Mouse (Mus musculus) limb, embryonic 11.5 days (tissue): ENCODE measurements around the gene Tango2. TPM values are rescaled to one million over a fixed set of nuclear protein-coding genes. Genes with fewer than 3 reads are reported as not detected.

Source experiments
- ATAC-seq: fragments of 200-750 bp; cut with Nextera tagmentation; 2 replicates; pipeline ENCODE4 v1.8.0; 2017; ENCODE audit warnings: low read depth; ENCODE audit not compliant: insufficient number of reproducible peaks, low FRiP score, low TSS enrichment
- DNase-seq: peaks from one replicate; pipeline ENCODE4 v3.0.0-alpha.2; 2015; ENCODE audit warnings: low spot score
- H3K27ac ChIP-seq: fragments of 300-500 bp; sonication (generic); replicated peaks from 2 replicates; pipeline ENCODE4 v1.5.1; 2014; ENCODE audit warnings: low read depth, mild to moderate bottlenecking, low read length
- H3K27me3 ChIP-seq: fragments of 300-500 bp; sonication (generic); 2 replicates; pipeline ENCODE4 v1.6.1; 2014; ENCODE audit warnings: mild to moderate bottlenecking, low read length, mixed read lengths; ENCODE audit not compliant: control insufficient read depth, insufficient read depth
- H3K36me3 ChIP-seq: fragments of 300-500 bp; sonication (generic); 2 replicates; pipeline ENCODE4 v1.6.1; 2014; ENCODE audit warnings: mild to moderate bottlenecking, low read length, moderate library complexity, mixed read lengths; ENCODE audit not compliant: control insufficient read depth, insufficient read depth
- H3K4me1 ChIP-seq: fragments of 300-500 bp; sonication (generic); 2 replicates; pipeline ENCODE4 v1.6.1; 2014; ENCODE audit warnings: low read length, mixed read lengths; ENCODE audit not compliant: control insufficient read depth, insufficient read depth
- H3K4me2 ChIP-seq: fragments of 300-500 bp; sonication (generic); 2 replicates; pipeline ENCODE4 v1.6.1; 2014; ENCODE audit warnings: low read depth, mild to moderate bottlenecking, moderate library complexity; ENCODE audit not compliant: severe bottlenecking
- H3K4me3 ChIP-seq: fragments of 300-500 bp; sonication (generic); 2 replicates; pipeline ENCODE4 v1.5.1; 2014; ENCODE audit warnings: low read depth, low read length
- H3K9ac ChIP-seq: fragments of 300-500 bp; sonication (generic); 2 replicates; pipeline ENCODE4 v1.6.1; 2014; ENCODE audit warnings: mild to moderate bottlenecking, low read length
- H3K9me3 ChIP-seq: fragments of 300-500 bp; sonication (generic); 2 replicates; pipeline ENCODE4 v1.6.1; 2016; ENCODE audit warnings: low read length; ENCODE audit not compliant: control insufficient read depth
- WGBS: fragments of 180-500 bp; shearing (Covaris S2); extraction: QIAGEN DNeasy Blood & Tissue Kit; methylation state at CpG from one replicate; pipeline ENCODE4 v1.1.7; 2014; 5-methylcytosine and 5-hydroxymethylcytosine counted together
- polyA plus RNA-seq: library from polyadenylated mRNA; unstranded; fragments of >200 nt; fragmentation: Nextera tagmentation; extraction: Ambion mirVana; gene quantifications from 2 replicates; pipeline ENCODE4 v1.2.1, GENCODE M21; 2014

Tango2 gene
- polyA plus RNA-seq, 1 experiment from 2014 or later = 21.2 TPM

DNA sequence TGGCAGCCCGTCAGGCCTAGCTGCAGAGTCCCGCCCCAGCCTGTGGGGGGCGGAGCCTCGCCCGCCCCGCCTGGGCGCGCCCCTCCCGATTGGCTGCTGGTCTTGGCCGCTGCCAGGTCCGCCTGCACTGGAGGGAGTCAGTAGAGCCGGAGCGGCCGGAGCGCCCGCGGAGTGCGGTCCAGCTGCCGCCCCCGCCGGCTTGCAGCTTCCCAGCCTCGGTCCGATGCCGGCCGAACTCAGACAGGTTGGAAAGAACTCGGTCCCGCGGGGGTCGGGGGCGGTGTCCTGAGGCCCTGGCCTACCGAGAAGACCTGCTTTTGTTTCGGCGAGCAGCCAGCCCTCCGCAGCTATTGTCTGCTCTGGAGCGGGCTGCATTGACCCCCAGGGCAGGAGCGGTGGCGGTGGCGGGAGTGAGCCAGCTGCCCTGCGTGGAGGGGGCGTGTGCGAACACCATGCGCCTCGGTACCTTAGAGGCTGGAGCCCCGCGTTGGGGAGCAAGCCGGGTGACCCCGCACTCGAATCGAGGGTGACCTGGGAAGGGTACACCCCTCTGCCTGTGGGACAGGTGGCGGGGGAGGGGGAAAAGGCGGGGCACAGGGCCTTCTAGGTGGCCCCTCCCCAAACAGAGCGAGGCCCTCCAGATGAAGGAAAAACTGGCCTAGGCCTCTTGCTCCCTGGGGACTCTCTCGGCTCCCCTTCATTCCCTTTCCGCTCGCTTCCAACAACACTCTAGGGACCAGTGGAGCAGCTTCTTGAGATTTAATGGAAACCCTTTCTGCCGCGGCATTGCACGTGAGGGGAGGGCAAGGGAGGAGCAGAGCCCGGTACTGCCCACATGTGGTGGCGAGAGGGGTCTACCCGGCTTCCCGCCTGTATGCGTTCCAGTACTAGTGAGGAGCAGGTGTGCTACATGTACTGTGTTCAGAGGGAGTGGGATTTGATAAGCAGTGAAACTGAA, 44.8 kb upstream of the Tango2 start:
- no peaks in the 10 kb centered on the region for H3K9me3 ChIP-seq
- under 1% methylated on average over 62 of the region's 63 CpGs for whole genome bisulfite sequencing
- peak overlapping the region; percentile 68 for H3K27ac ChIP-seq
- ATAC-seq (peak; percentile 79), DNase-seq (peak; percentile 90)
- peaks cover 23% of the 10 kb centered on the region for H3K4me1 ChIP-seq
- H3K9ac ChIP-seq = peak overlapping the region; percentile 76
- no peaks in the 10 kb centered on the region for H3K27me3 ChIP-seq
- peak overlapping the region; percentile 70 for H3K4me2 ChIP-seq
- H3K36me3 ChIP-seq = peaks cover 5% of the 10 kb centered on the region
- peak overlapping the region; percentile 84 for H3K4me3 ChIP-seq

DNA sequence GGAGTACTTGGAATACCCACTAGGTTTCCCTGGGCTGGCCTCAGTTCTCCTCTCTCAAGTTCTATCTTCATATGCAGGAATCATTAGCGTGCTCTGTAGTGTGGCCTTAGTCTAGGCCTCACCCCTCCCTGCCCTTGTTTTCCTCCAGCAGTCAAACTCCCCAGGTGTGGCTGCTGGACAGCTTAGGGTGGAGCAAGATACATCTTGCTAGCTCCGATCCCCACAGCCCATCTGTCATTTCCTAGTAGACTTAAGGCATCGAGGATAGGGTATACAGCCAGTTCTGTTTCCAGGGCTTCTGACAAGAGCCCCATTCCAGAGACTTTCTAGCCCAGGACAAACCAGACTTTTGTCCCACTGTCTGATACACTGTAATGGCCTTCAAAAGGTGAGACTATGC, 43.8 kb upstream of the Tango2 start:
- Histone ChIP-seq H3K9ac (no peak overlapping the region), H3K27me3 (no peaks in the 10 kb centered on the region), H3K4me1 (peaks cover 30% of the 10 kb centered on the region), H3K4me3 (no peak overlapping the region), H3K27ac (no peak overlapping the region), H3K4me2 (no peak overlapping the region), H3K36me3 (no peaks in the 10 kb centered on the region), H3K9me3 (no peaks in the 10 kb centered on the region)
- DNase-seq = no peak
- 88% methylated on average over 3 of the region's 3 CpGs for WGBS
- no peak for ATAC-seq

DNA sequence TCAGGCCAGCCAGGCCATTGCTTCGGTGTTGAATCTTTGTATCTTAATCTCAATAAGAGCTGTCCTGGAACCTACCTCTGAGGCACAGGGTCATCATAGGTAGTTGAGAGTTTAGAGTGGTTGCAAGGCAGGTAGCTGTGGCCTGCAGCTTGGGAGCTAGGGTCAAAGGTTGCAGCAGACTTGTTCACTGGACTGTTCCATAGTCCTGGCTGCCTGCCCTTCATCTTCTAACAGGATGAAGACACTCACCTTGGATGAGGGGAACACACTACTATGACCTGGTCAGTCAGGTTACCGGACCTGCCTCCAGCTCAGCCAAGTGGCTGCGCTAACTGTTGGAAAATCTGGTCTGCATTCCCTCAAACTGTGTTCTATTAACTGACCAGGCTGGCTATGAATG, 43.2 kb upstream of the Tango2 start:
- no peaks in the 10 kb centered on the region for H3K9me3 ChIP-seq
- ATAC-seq (no peak), DNase-seq (no peak)
- 99% methylated on average over 3 of the region's 3 CpGs for WGBS
- H3K4me2 ChIP-seq = no peak overlapping the region
- H3K4me1 ChIP-seq = peaks cover 29% of the 10 kb centered on the region
- H3K27me3 ChIP-seq = no peaks in the 10 kb centered on the region
- H3K9ac ChIP-seq = no peak overlapping the region
- H3K27ac ChIP-seq = no peak overlapping the region
- no peak overlapping the region for H3K4me3 ChIP-seq
- H3K36me3 ChIP-seq = no peaks in the 10 kb centered on the region

DNA sequence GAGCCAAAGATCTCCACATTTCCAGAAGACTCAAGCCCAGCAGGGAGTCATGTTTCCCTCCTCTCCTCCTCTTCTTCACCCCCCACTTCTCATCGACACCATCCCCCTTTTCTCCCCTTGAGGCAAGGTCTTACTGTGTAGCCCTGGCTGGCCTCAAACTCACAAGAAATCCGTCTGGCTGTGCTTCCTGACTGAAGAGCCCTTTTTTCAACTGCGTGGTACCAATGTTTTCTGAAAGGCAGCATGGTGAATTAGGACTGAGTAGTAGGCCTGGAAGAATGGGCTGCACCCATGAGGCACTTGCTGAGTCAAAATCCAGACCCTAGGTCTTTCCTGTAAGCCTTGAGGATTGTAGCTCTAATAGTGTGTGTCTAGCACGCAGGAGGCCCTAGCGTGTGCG, 42.5 kb upstream of the Tango2 start:
- WGBS = 76% methylated on average over 6 of the region's 6 CpGs
- H3K4me1 ChIP-seq = peaks cover 27% of the 10 kb centered on the region
- no peaks in the 10 kb centered on the region for H3K36me3 ChIP-seq
- H3K9me3 ChIP-seq = no peaks in the 10 kb centered on the region
- no peak overlapping the region for H3K4me2 ChIP-seq
- H3K27me3 ChIP-seq = no peaks in the 10 kb centered on the region
- H3K27ac ChIP-seq = no peak overlapping the region
- no peak overlapping the region for H3K9ac ChIP-seq
- no peak overlapping the region for H3K4me3 ChIP-seq
- DNase-seq (no peak), ATAC-seq (no peak)

DNA sequence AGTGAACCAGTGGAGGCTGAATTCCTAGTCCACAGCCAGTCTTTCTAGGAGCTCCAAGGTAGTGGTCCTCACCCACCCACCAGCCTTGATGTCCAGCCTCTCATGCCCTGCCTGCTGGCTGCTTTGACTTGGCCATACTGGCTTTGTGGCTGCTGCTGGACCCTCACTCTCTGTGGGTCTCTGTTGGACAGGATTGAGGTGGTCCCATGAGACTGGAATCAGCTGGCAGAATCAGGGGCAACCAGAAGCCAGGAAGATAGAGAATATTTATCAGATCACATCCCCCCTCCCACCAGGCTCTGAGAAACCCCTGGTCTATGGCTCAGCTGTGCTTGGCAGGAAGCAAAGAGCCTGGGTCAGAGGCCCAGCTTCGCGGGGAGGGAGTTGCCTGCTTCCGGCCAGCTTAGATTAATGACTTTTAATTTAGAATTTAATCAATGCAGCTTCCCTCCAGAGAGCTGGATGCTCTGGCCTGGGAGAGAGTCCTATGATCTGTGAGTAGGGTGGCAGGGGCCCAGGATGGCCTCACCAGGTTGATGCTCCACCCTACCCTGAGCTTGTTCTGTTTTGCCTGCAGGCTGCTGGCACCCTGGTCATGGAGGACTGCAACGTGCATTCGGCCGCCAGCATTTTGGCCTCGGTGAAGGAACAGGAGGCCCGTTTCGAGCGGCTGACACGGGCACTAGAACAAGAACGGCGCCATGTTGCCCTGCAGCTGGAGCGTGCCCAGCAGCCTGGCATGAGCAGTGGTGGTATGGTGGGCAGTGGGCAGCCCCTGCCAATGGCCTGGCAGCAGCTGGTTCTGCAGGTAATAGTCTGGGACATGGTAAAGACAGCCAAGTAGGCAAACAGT, 40.9 kb upstream of the Tango2 start:
- H3K9me3 ChIP-seq = no peaks in the 10 kb centered on the region
- no peaks in the 10 kb centered on the region for H3K27me3 ChIP-seq
- no peak overlapping the region for H3K4me3 ChIP-seq
- H3K9ac ChIP-seq = no peak overlapping the region
- H3K27ac ChIP-seq = no peak overlapping the region
- no peak overlapping the region for H3K4me2 ChIP-seq
- H3K36me3 ChIP-seq = no peaks in the 10 kb centered on the region
- H3K4me1 ChIP-seq = peaks cover 27% of the 10 kb centered on the region
- DNase-seq = no peak
- 83% methylated on average over 14 of the region's 14 CpGs for WGBS
- no peak for ATAC-seq

DNA sequence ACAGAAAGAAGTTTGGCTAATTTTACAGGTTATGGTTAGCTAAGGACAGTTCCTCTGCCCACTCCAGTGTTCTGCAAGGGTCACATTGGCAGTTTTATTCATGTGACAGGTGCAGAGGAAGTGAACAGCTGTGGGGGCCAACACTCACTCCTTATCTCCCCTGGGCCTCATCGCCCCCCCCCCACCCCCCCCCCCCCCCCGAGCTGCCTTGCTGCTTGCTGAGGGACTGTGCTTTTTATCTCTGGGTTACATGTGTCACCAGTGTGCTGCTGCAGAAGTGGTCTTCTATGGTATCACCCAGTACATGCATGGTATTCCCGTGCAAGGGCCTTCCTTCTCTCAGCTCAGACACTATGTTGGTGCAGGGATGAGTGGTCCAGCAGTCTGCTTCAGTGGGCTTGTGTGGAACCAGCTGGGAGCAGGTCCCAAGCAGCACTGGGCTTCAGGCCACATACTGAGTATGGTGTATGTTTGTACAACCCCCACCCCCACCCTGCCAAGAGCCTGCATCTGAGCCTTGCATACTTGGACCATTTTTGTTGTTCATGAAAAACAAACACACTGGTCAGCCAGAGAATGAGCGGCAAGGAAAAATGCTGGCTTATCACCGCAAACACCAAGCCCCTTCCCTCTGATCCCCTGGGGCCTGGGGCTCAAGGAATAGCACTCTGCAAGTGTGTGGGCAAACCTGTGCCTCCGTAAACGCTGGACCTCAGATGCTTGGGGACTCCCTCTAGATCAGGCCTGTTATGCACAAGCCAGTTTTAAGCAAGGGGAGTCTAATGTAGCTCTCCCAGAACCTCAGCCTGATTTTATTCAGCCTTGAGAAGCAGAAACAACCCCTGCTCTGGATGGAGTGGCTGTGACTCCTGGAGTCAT, 40.0 kb upstream of the Tango2 start:
- DNase-seq (no peak), ATAC-seq (no peak)
- Histone ChIP-seq H3K9me3 (no peaks in the 10 kb centered on the region), H3K27ac (no peak overlapping the region), H3K36me3 (no peaks in the 10 kb centered on the region), H3K9ac (no peak overlapping the region), H3K27me3 (no peaks in the 10 kb centered on the region), H3K4me3 (no peak overlapping the region), H3K4me2 (no peak overlapping the region), H3K4me1 (peaks cover 24% of the 10 kb centered on the region)
- WGBS = 59% methylated on average over 5 of the region's 7 CpGs

DNA sequence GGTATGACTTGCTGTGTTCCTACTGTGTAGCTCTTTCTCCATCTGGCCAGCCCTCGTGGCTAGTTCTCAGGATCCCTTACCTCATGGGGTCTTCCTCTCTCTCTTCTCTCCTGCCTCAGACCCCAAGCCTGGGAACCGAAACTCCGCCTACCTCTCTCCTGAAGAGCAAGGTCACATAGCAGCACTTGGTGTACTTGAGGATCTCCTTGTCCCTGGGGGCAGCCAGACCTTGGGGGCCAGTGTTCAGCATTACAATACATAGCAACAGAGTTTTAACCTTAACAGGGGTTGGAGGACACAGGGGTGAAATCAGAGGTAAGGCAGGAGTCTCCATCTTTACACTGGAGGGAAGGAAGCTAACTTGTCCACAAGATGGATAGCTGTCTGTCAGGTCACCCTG, 39.1 kb upstream of the Tango2 start:
- H3K4me2 ChIP-seq = no peak overlapping the region
- H3K27ac ChIP-seq = no peak overlapping the region
- H3K27me3 ChIP-seq = no peaks in the 10 kb centered on the region
- WGBS = 64% methylated on average over 3 of the region's 3 CpGs
- peaks cover 24% of the 10 kb centered on the region for H3K4me1 ChIP-seq
- no peaks in the 10 kb centered on the region for H3K36me3 ChIP-seq
- H3K9me3 ChIP-seq = no peaks in the 10 kb centered on the region
- no peak overlapping the region for H3K4me3 ChIP-seq
- ATAC-seq (no peak), DNase-seq (no peak)
- no peak overlapping the region for H3K9ac ChIP-seq

DNA sequence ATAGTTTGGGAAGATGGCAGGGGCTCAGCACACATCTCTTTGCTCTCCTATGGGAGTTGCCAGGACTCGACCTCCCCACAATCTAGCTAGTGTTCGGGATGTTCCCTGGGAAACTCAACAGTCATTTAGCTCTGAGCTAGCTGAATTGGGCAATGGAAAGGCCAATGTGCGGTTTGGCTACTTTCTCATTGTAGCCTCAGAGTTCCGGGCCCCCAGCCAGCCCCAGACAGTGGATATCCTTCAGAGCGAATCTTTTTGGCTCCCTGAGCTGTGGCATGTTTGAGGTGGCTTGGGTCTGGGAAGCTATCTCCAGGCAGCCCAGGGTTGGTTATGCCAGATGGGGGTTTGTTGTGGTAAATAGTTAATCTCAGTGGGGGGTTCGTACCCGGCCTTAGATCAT, 38.5 kb upstream of the Tango2 start:
- H3K36me3 ChIP-seq = no peaks in the 10 kb centered on the region
- no peaks in the 10 kb centered on the region for H3K9me3 ChIP-seq
- H3K4me2 ChIP-seq = no peak overlapping the region
- H3K4me1 ChIP-seq = peaks cover 24% of the 10 kb centered on the region
- H3K9ac ChIP-seq = no peak overlapping the region
- 81% methylated on average over 7 of the region's 7 CpGs for WGBS
- ATAC-seq = no peak
- H3K27ac ChIP-seq = no peak overlapping the region
- DNase-seq = no peak
- no peaks in the 10 kb centered on the region for H3K27me3 ChIP-seq
- no peak overlapping the region for H3K4me3 ChIP-seq
